Mouse (Mus musculus): Measurements from ENCODE around the gene Kdm4b.

DNA sequence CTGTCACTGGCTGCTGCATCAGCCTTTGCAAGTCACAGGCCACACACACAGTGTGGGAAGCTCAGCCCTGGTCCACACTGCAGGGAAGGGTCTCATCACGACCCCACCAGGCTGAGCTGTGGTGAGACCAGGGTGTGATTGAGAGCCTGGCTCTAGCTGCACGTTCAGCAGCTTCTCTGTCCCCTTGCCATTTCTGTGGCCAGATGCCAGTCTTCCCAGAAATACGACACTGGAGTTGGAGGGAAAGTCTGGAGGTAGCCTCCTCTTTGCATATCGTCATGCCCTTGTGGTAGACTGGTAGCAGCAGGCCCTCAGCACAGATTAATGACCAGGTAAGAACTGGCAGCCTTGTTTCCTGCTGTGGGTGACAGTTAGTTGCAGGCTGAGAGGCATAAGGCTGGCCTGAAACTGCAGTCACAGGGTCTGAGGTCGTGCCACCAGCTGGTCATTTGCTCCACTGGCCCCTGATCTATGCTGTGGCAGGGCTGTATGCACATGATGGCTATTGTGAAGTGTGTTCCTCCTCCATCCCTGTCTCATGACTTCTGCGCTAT lies 53.5 kb downstream of the Kdm4b start:
- TF ChIP-seq CTCF (IDR thresholded peaks at IDR 0.05; ENCODE audit: low read depth) = no peak
- no peak for TF ChIP-seq EP300 (optimal IDR thresholded peaks at IDR 0.05)
